Mouse (Mus musculus) brain, embryonic 14.5 days (tissue): ENCODE measurements around the gene Trmt2a. TPM values are rescaled to one million over a fixed set of nuclear protein-coding genes. Genes with fewer than 3 reads are reported as not detected.
A peak's percentile ranks its signal among the peaks of the same experiment; 100 is the strongest.

ENCODE experiments used
- DNase-seq: peaks from one replicate; pipeline ENCODE4 v3.0.0-alpha.2; 2011; ENCODE audit warnings: low read depth
- CTCF ChIP-seq: fragments of 200-500 bp; IDR thresholded peaks from 2 replicates; pipeline ENCODE4 v1.5.1; 2012; ENCODE audit warnings: inconsistent platforms, mild to moderate bottlenecking, moderate library complexity, borderline replicate concordance; ENCODE audit not compliant: insufficient read depth, insufficient read length; ENCODE audit errors: extremely low read depth
- POLR2A ChIP-seq: fragments of 200-500 bp; IDR thresholded peaks from 2 replicates; pipeline ENCODE4 v1.6.1; 2012; ENCODE audit warnings: mild to moderate bottlenecking, inconsistent platforms, borderline replicate concordance; ENCODE audit not compliant: poor library complexity, insufficient read depth, insufficient read length, severe bottlenecking; ENCODE audit errors: extremely low read depth
- polyA plus RNA-seq: library from polyadenylated mRNA; depleted of rRNA; stranded (reverse); fragments of >200 nt; gene quantifications from 2 replicates; pipeline ENCODE4 v1.2.3, GENCODE M21; 2012; rRNA removed

Gene Trmt2a
- polyA plus RNA-seq, 1 experiment: 83.5 TPM

DNA sequence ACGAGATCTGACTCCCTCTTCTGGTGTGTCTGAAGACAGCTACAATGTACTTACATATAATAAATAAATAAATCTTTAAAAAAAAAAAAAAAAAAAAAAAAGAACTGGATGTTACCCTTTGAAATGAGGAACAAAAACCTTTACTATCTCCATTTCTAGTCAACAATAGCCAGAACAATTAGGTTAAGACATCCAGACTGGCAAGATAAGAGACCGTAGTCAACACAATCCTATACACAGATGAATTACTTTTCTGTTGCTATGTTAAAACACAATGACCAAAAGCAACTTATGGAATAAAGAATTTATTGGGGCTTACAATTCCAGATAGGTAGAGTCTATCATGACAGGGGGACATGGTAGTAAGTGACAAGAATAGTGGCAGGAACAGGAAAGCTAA, 16.5 kb downstream of the Trmt2a start:
- TF ChIP-seq CTCF: no peak
- DNase-seq: no peak

DNA sequence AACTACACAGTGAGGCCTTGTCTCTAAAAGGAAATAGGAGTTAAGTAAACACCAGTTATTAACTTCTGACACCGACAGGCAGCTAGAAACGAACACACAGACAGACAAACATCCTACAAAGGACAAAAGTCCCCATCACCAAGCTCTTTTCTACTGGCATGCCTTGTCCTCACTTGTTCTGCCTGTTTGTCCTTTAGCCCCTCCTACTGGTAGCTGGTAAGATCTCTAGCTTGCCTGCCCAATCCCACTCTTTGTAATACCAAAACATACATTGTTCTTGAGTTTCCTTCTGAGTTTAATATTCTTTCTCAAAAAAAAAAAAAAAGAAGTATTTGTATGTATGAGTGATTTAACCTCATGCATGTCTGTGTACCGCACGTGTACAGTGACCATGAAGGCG, 19.7 kb downstream of the Trmt2a start:
- peak; percentile 56 for DNase-seq
- TF ChIP-seq POLR2A: no peak
- peak; percentile 44; the same call in 1 of the 2 replicates for TF ChIP-seq CTCF

GRCm38 (mm10) chr16:18275166-18275565, 26.7 kb downstream of the Trmt2a start:
- TF ChIP-seq POLR2A (no peak), CTCF (no peak)
- no peak for DNase-seq

GRCm38 (mm10) chr16:18288166-18288565, 39.7 kb downstream of the Trmt2a start:
- TF ChIP-seq CTCF (no peak), POLR2A (no peak)
- DNase-seq: peak; percentile 60

- DNase-seq: no peak
- TF ChIP-seq CTCF (no peak), POLR2A (no peak)
Measured at GRCm38 (mm10) chr16:18288581-18289061, 40.1 kb downstream of the Trmt2a start.

- TF ChIP-seq CTCF: no peak
- TF ChIP-seq POLR2A: peak; percentile 72
- DNase-seq: peak; percentile 100
Measured at GRCm38 (mm10) chr16:18289067-18289588, 40.6 kb downstream of the Trmt2a start, which contains the start of gene Dgcr8. Gene Dgcr8, minus strand, starts transcription at chr16:18289246.

GRCm38 (mm10) chr16:18289614-18290013, 41.1 kb downstream of the Trmt2a start:
- peak; percentile 1 for DNase-seq

Other genes with a start within 250 kb of the Trmt2a start
- gene Dgcr6, start 195.8 kb upstream of the Trmt2a start, polyA plus RNA-seq: 110 and 137 TPM in 2 replicates
- gene Prodh, start 158.5 kb upstream of the Trmt2a start, polyA plus RNA-seq: 6.5 and 8.0 TPM in 2 replicates
- gene Rtn4r, start 121.0 kb upstream of the Trmt2a start, polyA plus RNA-seq: 50.3 and 52.5 TPM in 2 replicates
- gene Ccdc188, start 30.8 kb upstream of the Trmt2a start, polyA plus RNA-seq: not detected in 2 replicates
- 60.4 and 69.0 TPM in 2 replicates for gene Zdhhc8, start 13.5 kb upstream of the Trmt2a start, polyA plus RNA-seq
- 177 and 190 TPM in 2 replicates for gene Ranbp1, start 53 bp downstream of the Trmt2a start, polyA plus RNA-seq
- 0.14 TPM in 1 of 2 replicates, not detected in the other for gene Gm49776, start 9.6 kb downstream of the Trmt2a start, polyA plus RNA-seq
- 76.2 and 82.0 TPM in 2 replicates for gene Dgcr8, start 40.6 kb downstream of the Trmt2a start, polyA plus RNA-seq
- 69.4 and 78.6 TPM in 2 replicates for gene Tango2, start 99.4 kb downstream of the Trmt2a start, polyA plus RNA-seq
- 169 and 189 TPM in 2 replicates for gene Arvcf, start 99.5 kb downstream of the Trmt2a start, polyA plus RNA-seq
- gene Txnrd2, start 177.7 kb downstream of the Trmt2a start, polyA plus RNA-seq: 18.5 and 19.5 TPM in 2 replicates
- gene Comt, start 178.2 kb downstream of the Trmt2a start, polyA plus RNA-seq: 72.8 and 73.8 TPM in 2 replicates